Mouse (Mus musculus): ENCODE results near the gene Zfp458.
"Not testable (repeated sequence)": the region's sequence is repeated elsewhere in the genome, so short reads cannot be mapped to it uniquely, and the experiment has no call there.

Zfp458 gene

DNA sequence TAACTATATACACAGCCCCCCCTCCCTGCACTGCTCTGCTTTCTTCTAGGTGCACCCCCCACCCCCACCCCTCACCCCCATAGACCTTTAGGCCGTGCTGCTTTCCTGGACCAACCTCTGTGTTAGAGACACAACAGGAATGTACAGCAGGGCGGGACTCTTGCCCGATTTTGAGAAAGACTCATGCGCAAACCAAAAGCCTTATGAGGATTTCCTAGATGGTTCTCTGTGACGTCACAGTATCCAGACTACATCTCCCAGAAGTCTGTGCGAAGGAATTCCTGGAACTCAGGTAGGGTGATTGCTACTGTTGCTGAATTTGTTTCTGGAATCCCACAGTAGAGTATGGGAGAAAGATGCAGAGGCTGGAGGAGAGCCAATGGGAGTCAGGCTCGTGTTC, at the start of gene Zfp458:
Gene Zfp458 (minus strand): TSS at position 153 of the 400 bp plus-strand sequence.
- DNase-seq, result no peak

DNA sequence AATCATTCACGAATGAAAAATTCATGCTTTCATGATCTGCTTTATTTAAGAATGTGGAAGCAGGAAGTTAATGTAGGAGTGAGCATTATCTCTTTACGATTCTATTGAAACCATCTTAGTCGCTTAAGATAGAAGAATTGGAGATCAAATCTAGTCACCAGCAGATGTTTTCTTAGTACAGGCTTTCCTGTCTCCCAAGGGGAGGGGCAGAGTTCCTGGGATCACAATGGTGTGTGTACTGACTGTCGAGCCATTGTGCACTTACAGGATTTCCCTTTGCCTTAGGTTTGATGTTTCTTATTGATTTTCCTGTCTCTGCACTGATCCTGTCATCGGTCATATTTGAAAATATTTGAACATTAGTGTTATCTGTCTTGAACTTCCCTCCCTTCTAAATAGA, 28.5 kb upstream of the Zfp458 start:
- DNase-seq, result no peak

DNA sequence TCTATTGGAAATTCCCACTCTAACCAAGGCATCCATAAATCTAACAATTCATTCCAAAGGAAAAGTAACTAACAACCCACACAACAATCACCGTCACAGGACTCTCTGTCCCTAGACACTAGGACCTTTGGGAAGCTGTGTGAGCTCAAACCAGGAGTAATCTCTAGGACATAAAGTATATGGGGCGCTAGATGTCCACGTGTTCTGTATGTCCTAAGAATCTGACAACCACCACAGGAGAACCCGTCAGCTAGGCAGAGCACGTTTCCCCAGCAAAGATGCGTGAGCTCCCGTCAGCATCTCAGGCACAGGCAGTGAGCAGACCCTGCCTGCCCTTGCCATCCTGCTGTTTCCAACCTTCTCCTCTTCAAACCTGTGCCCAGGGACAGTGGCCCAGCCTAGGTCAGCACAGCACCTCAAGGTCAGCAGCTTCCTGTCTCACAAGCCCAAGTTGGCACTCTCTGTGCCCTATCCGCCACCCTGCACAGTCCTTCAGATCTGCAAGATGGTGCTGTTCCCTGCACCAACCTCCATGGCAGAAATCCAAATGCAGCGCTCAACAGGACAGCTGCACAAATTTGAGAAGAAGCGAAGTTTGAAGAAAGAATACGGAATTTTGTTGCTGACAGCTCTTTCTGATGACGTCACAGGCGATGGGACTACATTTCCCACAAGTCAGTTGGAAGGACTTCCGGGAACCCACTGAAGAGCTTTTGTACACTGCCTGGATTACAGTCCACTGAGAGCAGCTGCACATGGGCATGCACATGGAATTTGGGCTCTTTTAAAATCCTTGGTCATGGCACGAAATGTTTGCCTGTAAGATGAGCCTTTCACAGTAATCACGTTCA, 27.8 kb upstream of the Zfp458 start, which contains the start of gene Zfp457:
Gene Zfp457 (minus strand): TSS at position 664 of the 851 bp plus-strand sequence.
- DNase-seq, result peak; percentile 84

DNA sequence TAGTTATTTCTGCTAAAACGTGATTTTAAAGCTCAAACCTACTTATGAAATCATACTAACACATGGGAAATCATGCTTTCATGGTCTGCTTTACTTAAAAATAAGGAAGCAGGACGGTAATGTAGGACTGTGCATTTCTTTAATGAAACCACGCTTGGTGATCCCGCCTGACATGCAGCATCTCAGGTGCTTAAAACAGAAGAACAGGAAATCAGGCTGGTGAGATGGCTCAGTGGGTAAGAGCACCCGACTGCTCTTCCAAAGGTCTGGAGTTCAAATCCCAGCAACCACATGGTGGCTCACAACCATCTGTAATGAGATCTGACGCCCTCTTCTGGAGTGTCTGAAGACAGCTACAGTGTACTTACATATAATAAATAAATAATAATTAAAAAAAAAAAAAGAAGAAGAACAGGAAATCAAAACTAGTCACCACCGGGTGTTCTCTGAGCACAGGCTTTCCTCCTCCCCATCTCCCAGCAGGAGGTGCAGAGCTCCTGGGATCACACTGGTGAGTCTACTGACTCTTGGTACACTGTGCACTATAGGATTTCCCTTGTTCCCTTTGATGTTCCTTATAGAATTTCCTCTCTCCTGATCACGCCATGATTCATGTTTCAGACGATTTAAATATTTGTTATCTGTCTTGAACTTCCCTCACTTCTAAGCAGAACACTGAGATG, 8.7 kb downstream of the Zfp458 start:
- not testable (repeated sequence) for DNase-seq

DNA sequence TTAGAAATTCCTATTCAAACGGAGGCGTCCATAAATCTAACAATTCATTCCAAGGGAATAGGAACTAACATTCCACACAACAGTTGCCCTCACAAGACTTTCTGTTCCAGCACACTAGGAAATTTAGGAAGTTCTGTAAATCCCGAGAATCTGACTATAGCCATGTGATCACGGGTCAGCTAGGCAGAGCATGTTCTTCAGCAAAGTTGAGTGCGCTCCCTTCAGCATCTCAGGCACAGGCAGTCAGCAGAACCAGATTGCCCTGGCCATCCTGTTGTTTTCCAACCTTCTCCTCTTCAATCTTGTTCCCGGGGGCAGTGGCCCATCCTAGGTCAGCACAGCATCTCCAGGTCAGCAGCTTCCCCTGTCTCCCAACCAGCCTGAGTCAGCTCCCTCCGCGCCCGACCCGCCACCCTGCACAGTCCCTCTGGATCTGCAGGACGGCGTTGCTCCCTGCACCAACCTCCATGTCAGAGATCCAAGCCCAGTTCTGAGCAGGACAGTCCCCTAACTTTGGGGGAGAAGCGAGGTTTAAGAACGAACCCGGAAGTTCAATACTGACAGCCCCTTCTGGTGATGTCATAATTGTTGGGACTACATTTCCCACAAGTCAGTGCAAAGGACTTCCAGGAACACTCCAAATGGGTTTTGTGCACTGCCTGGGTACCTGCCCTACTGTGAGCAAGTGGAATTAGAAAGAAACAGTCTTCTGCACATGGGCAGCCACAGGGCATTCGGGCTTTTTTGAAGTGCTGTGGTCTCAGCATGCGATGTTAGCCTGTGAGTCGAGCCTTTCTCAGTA, 9.5 kb downstream of the Zfp458 start:
- peak; percentile 65 for DNase-seq

DNA sequence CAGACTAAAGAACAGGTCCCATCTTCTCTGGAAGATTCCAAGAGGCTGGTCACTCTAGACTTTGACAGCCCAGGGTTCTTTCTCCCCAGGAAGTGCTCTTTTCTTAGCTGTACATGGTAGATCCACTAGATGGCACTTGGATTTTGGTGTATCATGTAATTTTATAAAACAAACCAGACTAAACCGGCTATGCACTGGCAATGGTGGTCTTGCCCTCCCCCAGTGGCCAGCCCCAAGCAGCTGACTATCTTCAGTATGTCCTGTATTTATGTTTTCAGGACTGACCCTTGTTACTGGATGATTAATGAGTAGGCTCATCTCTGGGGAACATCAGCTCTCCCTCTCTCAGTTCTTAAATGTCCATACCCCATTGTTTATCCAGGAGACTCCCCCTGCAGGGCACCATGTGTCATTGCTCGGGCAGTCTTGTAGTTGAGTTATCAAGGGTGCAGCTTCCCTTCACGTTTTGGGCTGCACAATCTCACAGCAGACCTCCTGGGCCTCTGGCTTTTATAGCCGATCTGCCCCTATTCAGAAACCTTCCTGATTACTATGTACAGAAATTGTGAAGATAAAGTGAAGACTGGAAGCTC, 64.2 kb downstream of the Zfp458 start:
- no peak for DNase-seq

All from cerebellum, adult 11 months (tissue).